11 mouse cellular contexts compared by ENCODE assay signal in the genomic region with DNA sequence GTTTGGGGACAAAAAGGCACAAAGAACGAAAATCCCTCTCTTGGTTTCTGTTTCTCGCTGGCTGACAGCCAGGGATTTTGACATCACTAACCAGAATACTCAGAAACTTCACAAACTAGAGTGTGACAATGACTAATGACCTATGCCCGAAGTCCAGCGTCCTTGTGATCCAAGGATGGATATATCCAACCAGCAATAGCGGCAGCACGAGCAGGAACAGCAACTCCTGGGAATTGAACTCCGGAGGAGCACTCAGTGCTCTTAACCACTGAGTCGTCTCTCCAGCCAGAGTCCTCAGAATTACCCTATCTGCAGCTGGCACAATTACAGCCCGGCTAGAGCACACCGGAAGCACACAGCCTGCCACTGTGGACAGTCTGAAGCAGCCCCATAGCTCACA. TPM values are rescaled to one million over a fixed set of nuclear protein-coding genes. Genes with fewer than 3 reads are reported as not detected.
DNase-seq lines count a peak whose midpoint lies in the region; ATAC-seq and TF ChIP-seq lines count a peak whose summit lies in the region.
"Had no signal": no experiment of that assay in that cellular context is flagged by ENCODE, and none has a peak within 500 bp of the region (broad histone marks: within the 10 kb centered on the region; RNA-seq: fewer than 3 reads in every experiment).

No protein-coding gene starts in this region.

- TF ChIP-seq CTCF in left cerebral cortex, adult 2 months (IDR thresholded peaks at IDR 0.05) = peak; percentile 12
- no peak for TF ChIP-seq CTCF in CH12.LX (conservative IDR thresholded peaks at IDR 0.05 in 1 of 2, IDR thresholded peaks at IDR 0.05 in 1 of 2; ENCODE audit: low read depth in 2 of 2, low read length in 2 of 2)

- no peak overlapping the region for H3K9ac ChIP-seq in CH12.LX (ENCODE audit: insufficient read depth, low read depth)
- H3K9ac ChIP-seq: limb, embryonic 15.5 days had no signal

- ATAC-seq in megakaryocyte-erythroid progenitor cell, adult 5-6 weeks (replicated peaks; ENCODE audit: low FRiP score, low TSS enrichment, poor library complexity, severe bottlenecking) = peak; percentile 78
- ATAC-seq: forebrain, embryonic 14.5 days; Patski had no signal

- no peak overlapping the region for H3K4me3 ChIP-seq in left cerebral cortex, adult 2 months
- peak overlapping the region in 2 of 3 experiments; percentile 18 to 30 for H3K4me3 ChIP-seq in CH12.LX (replicated peaks in 1 of 3; ENCODE audit: low read depth in 2 of 3, low read length in 2 of 3, poor library complexity in 1 of 3)
- H3K4me3 ChIP-seq: limb, embryonic 15.5 days had no signal

- peaks cover 3 to 23% of the 10 kb centered on the region in 2 experiments for H3K4me1 ChIP-seq in CH12.LX (ENCODE audit: control insufficient read depth in 1 of 2, insufficient read depth in 2 of 2)

- H3K4me2 ChIP-seq in CH12.LX (ENCODE audit: insufficient read depth, low read depth, poor library complexity, severe bottlenecking) = peak overlapping the region; percentile 52; the same call in 1 of the 2 replicates
- H3K4me2 ChIP-seq: limb, embryonic 15.5 days had no signal

- TF ChIP-seq EP300 in CH12.LX (IDR thresholded peaks at IDR 0.05; ENCODE audit: low read length) = no peak

- no peak for DNase-seq in left cerebral cortex, adult 2 months (ENCODE audit: extremely low spot score in 1 of 2, low spot score in 2 of 2)
- no peak for DNase-seq in left cerebral cortex, postnatal 14 days (ENCODE audit: low spot score in 2 of 2)
- DNase-seq in CH12.LX (ENCODE audit: extremely low read depth) = no peak
- DNase-seq in adrenal gland, postnatal 14 days = peak; percentile 42
- no peak for DNase-seq in cerebellum, adult 9-11 months
- DNase-seq in gastrocnemius, adult 8-10 months (ENCODE audit: low spot score in 2 of 2) = no peak
- DNase-seq: right cerebral cortex, postnatal 25 days had no signal

- no peaks in the 10 kb centered on the region for H3K36me3 ChIP-seq in CH12.LX (replicated peaks in 1 of 2; ENCODE audit: control insufficient read depth in 1 of 2, insufficient read depth in 1 of 2, low read length in 1 of 2)
- H3K36me3 ChIP-seq: limb, embryonic 15.5 days had no signal

- intact Hi-C loops in left cerebral cortex, adult 2 months (cut with DNase I) = no loop called here
- intact Hi-C loops in left cerebral cortex, postnatal 14 days (cut with DNase I) = no loop called here

- in situ Hi-C loops in CH12.LX (cut with MboI; ENCODE audit: low pct_ligation_motif_present, low pct_unique_long_range_greater_than_20kb, low sequenced_read_pairs) = no loop called here

- TF ChIP-seq POLR2A in CH12.LX (IDR thresholded peaks at IDR 0.05; ENCODE audit: low read depth, low read length) = no peak

- dilution Hi-C loops in CH12.LX (cut with MboI; ENCODE audit: extremely low pct_ligation_motif_present, extremely low pct_unique_long_range_greater_than_20kb, low sequenced_read_pairs) = no loop called here

- TF ChIP-seq RAD21 in CH12.LX (IDR thresholded peaks at IDR 0.05; ENCODE audit: low read depth, low read length) = no peak

- peaks cover 6% of the 10 kb centered on the region for H3K79me2 ChIP-seq in CH12.LX (replicated peaks; ENCODE audit: control insufficient read depth, extremely low read depth, insufficient read depth, poor library complexity, severe bottlenecking)

- peaks cover 6% of the 10 kb centered on the region for H3K9me3 ChIP-seq in CH12.LX (replicated peaks; ENCODE audit: low read length)
- H3K9me3 ChIP-seq: limb, embryonic 15.5 days had no signal

- H3K27me3 ChIP-seq in CH12.LX (replicated peaks) = peaks cover 2% of the 10 kb centered on the region
- H3K27me3 ChIP-seq: limb, embryonic 15.5 days had no signal

- H3K27ac ChIP-seq in left cerebral cortex, adult 2 months = no peak overlapping the region
- peak overlapping the region; percentile 32; the same call in 1 of the 2 replicates for H3K27ac ChIP-seq in CH12.LX (ENCODE audit: insufficient read depth, low read depth)
- H3K27ac ChIP-seq: limb, embryonic 15.5 days had no signal

TF ChIP-seq in CH12.LX, 34 proteins besides CTCF, POLR2A, EP300 and RAD21:
- TF ChIP-seq USF2 (conservative IDR thresholded peaks at IDR 0.05; ENCODE audit: low read depth, low read length) = no peak
- TF ChIP-seq ELF1 (IDR thresholded peaks at IDR 0.05; ENCODE audit: low read depth, low read length) = no peak
- TF ChIP-seq JUN (IDR thresholded peaks at IDR 0.05; ENCODE audit: insufficient read depth, low read depth, low read length) = no peak
- TF ChIP-seq CHD2 (IDR thresholded peaks at IDR 0.05; ENCODE audit: low read length) = no peak
- no peak for TF ChIP-seq JUND (conservative IDR thresholded peaks at IDR 0.05; ENCODE audit: low read depth, low read length)
- no peak for TF ChIP-seq MEF2A (IDR thresholded peaks at IDR 0.05; ENCODE audit: borderline replicate concordance, low read depth, low read length)
- no peak; the same call in 1 of the 2 replicates for TF ChIP-seq IRF4 (IDR thresholded peaks at IDR 0.05; ENCODE audit: low read depth, low read length)
- no peak for TF ChIP-seq ZC3H11A (IDR thresholded peaks at IDR 0.05; ENCODE audit: low read depth, low read length)
- TF ChIP-seq MXI1 (IDR thresholded peaks at IDR 0.05; ENCODE audit: low read depth, low read length) = no peak; the same call in 1 of the 2 replicates
- no peak for TF ChIP-seq GABPA (IDR thresholded peaks at IDR 0.05; ENCODE audit: insufficient replicate concordance, low read depth, low read length)
- TF ChIP-seq ZKSCAN1 (IDR thresholded peaks at IDR 0.05; ENCODE audit: borderline replicate concordance, low read depth, low read length) = no peak
- no peak for TF ChIP-seq POLR2AphosphoS2 (IDR thresholded peaks at IDR 0.05; ENCODE audit: low read depth, low read length)
- TF ChIP-seq RCOR1 (conservative IDR thresholded peaks at IDR 0.05; ENCODE audit: low read depth, low read length) = no peak

RNA-seq across cellular contexts. Expression of a gene that starts 5.5 kb away (rescaled TPM):
- 100 to 1,000 TPM; 197 to 200 TPM for total RNA-seq in left cerebral cortex, adult 2 months (2021)
- total RNA-seq in left cerebral cortex, postnatal 14 days (2021) = 100 to 1,000 TPM; 221 to 230 TPM
- 20.8 and 28.9 TPM in 2 replicates for total RNA-seq in CH12.LX (2012; rRNA removed)
- 15.8 and 16.6 TPM in 2 replicates for total RNA-seq in CH12.LX (2014; rRNA removed)
- polyA plus RNA-seq in CH12.LX (2012; ENCODE audit: insufficient read length, low read depth) = 17.4 and 18.6 TPM in 2 replicates
- 27.2 and 36.1 TPM in 2 replicates for total RNA-seq in adrenal gland, postnatal 14 days (2021)
- total RNA-seq in megakaryocyte-erythroid progenitor cell, adult 5-6 weeks (2014; fragmentation: Nextera tagmentation) = 126 and 142 TPM in 2 replicates
- 108 and 141 TPM in 2 replicates for total RNA-seq in megakaryocyte-erythroid progenitor cell, adult 5-6 weeks (2017)
- 10 to 100 TPM; 17.7 to 24.5 (median 23.9) TPM for total RNA-seq in gastrocnemius, adult 8-10 months (2022)

RNA-seq across cellular contexts. Expression of a gene that starts 44.1 kb away (rescaled TPM):
- not detected for total RNA-seq in left cerebral cortex, adult 2 months (2021)
- not detected for total RNA-seq in left cerebral cortex, postnatal 14 days (2021)
- total RNA-seq in CH12.LX (2012; rRNA removed) (not detected in 2 replicates), CH12.LX (2014; rRNA removed) (not detected in 2 replicates)
- polyA plus RNA-seq in CH12.LX (2012; ENCODE audit: insufficient read length, low read depth) = not detected in 2 replicates
- total RNA-seq in adrenal gland, postnatal 14 days (2021) = not detected in 2 replicates
- total RNA-seq in megakaryocyte-erythroid progenitor cell, adult 5-6 weeks (2014; fragmentation: Nextera tagmentation) = not detected in 2 replicates
- not detected in 2 replicates for total RNA-seq in megakaryocyte-erythroid progenitor cell, adult 5-6 weeks (2017)
- not detected for total RNA-seq in gastrocnemius, adult 8-10 months (2022)
- polyA plus RNA-seq: forebrain, embryonic 14.5 days had no signal
